Mouse (Mus musculus): ENCODE data around the gene Tcfl5. TPM values are rescaled to one million over a fixed set of nuclear protein-coding genes. Genes with fewer than 3 reads are reported as not detected.

Tcfl5 gene
- polyA plus RNA-seq, 1 experiment from 2014 or later, result 0.28 TPM

GRCm38 (mm10) chr2:180641576-180642554 is 643 bp downstream of the Tcfl5 start:
- H3K36me3 ChIP-seq (ENCODE audit: control insufficient read depth, insufficient read depth, low read length), result no peaks in the 10 kb centered on the region
- H3K4me3 ChIP-seq (ENCODE audit: low read depth, low read length), result peak overlapping the region; percentile 17
- WGBS, result 2% methylated on average over 97 of the region's 112 CpGs
- no peak overlapping the region for H3K27ac ChIP-seq (replicated peaks; ENCODE audit: low read depth, low read length)
- peak; percentile 36 for DNase-seq (ENCODE audit: low spot score)
- ATAC-seq (ENCODE audit: insufficient number of reproducible peaks, low FRiP score, low TSS enrichment, low read depth), result peak; percentile 67; the same call in 1 of the 2 replicates
- H3K27me3 ChIP-seq (ENCODE audit: control insufficient read depth, insufficient read depth, low read length), result peaks cover 34% of the 10 kb centered on the region
- no peak overlapping the region for H3K9ac ChIP-seq (ENCODE audit: low read length)
- H3K4me1 ChIP-seq (ENCODE audit: control insufficient read depth, insufficient read depth, low read length), result no peaks in the 10 kb centered on the region
- H3K4me2 ChIP-seq (ENCODE audit: low read depth, severe bottlenecking), result peak overlapping the region; percentile 33
- peaks cover 12% of the 10 kb centered on the region for H3K9me3 ChIP-seq (ENCODE audit: control insufficient read depth, low read length)

DNA sequence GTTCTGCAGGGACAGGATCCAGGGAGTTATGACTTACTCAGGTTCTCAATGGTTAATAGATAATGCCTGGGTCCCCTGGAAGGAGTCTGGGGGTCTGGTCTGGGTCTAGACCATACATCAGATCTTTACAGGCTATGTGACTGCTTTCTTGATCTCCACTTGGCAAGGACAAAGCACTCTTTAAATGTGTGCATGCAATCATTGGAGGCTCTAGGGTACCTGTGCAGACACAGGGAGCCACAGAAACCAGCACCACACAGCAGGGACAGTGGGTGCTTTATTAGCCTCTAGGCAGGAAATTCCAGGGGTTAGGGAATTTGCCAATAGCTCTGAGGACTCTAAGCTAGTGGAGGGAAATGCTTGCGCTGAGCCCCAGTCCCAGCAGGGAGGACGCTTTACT is 30.6 kb downstream of the Tcfl5 start:
- no peak for ATAC-seq (ENCODE audit: insufficient number of reproducible peaks, low FRiP score, low TSS enrichment, low read depth)
- Histone ChIP-seq H3K4me2 (ENCODE audit: low read depth, severe bottlenecking) (no peak overlapping the region), H3K27ac (replicated peaks; ENCODE audit: low read depth, low read length) (peak overlapping the region; percentile 47; the same call in 1 of the 2 replicates)

GRCm38 (mm10) chr2:180610283-180610682 is 32.2 kb downstream of the Tcfl5 start:
- no peaks in the 10 kb centered on the region for H3K4me1 ChIP-seq (ENCODE audit: control insufficient read depth, insufficient read depth, low read length)
- WGBS, result 71% methylated on average over 4 of the region's 4 CpGs
- H3K9me3 ChIP-seq (ENCODE audit: control insufficient read depth, low read length), result no peaks in the 10 kb centered on the region
- ATAC-seq (ENCODE audit: insufficient number of reproducible peaks, low FRiP score, low TSS enrichment, low read depth), result no peak
- no peaks in the 10 kb centered on the region for H3K27me3 ChIP-seq (ENCODE audit: control insufficient read depth, insufficient read depth, low read length)
- no peaks in the 10 kb centered on the region for H3K36me3 ChIP-seq (ENCODE audit: control insufficient read depth, insufficient read depth, low read length)
- no peak overlapping the region for H3K9ac ChIP-seq (ENCODE audit: low read length)
- no peak overlapping the region for H3K27ac ChIP-seq (replicated peaks; ENCODE audit: low read depth, low read length)
- DNase-seq (ENCODE audit: low spot score), result no peak
- no peak overlapping the region for H3K4me3 ChIP-seq (ENCODE audit: low read depth, low read length)
- no peak overlapping the region for H3K4me2 ChIP-seq (ENCODE audit: low read depth, severe bottlenecking)

More for the DNA sequence above, 30.6 kb downstream of the Tcfl5 start:
- 62% methylated on average over 2 of the region's 2 CpGs for WGBS
- H3K4me3 ChIP-seq (ENCODE audit: low read depth, low read length), result no peak overlapping the region
- no peaks in the 10 kb centered on the region for H3K4me1 ChIP-seq (ENCODE audit: control insufficient read depth, insufficient read depth, low read length)
- no peaks in the 10 kb centered on the region for H3K9me3 ChIP-seq (ENCODE audit: control insufficient read depth, low read length)
- no peak overlapping the region for H3K9ac ChIP-seq (ENCODE audit: low read length)
- H3K36me3 ChIP-seq (ENCODE audit: control insufficient read depth, insufficient read depth, low read length), result no peaks in the 10 kb centered on the region
- no peaks in the 10 kb centered on the region for H3K27me3 ChIP-seq (ENCODE audit: control insufficient read depth, insufficient read depth, low read length)
- no peak for DNase-seq (ENCODE audit: low spot score)

DNA sequence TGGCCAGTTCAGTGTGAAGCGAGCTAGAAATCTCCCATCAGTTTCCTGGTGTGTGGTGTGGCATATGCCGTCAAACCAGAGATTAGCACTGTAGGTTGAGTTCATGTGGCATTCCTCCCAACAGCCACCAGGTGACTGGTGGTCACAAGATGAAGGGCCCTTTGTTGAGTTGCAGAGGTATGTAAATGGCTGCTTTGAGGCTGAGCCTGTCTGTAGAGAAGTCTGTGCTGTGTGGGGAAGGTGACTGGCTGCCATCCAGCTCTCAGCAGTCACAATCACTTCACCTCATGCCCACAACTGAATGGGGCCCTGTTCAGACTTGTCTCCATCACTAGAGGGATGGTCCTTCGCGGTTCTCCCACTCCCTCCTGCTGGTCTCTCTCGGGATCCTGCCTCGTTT is 37.7 kb downstream of the Tcfl5 start:
- no peaks in the 10 kb centered on the region for H3K36me3 ChIP-seq (ENCODE audit: control insufficient read depth, insufficient read depth, low read length)
- WGBS, result 54% methylated on average over 6 of the region's 6 CpGs
- no peak overlapping the region for H3K4me3 ChIP-seq (ENCODE audit: low read depth, low read length)
- peaks cover 8% of the 10 kb centered on the region for H3K4me1 ChIP-seq (ENCODE audit: control insufficient read depth, insufficient read depth, low read length)
- DNase-seq (ENCODE audit: low spot score) (no peak), ATAC-seq (ENCODE audit: insufficient number of reproducible peaks, low FRiP score, low TSS enrichment, low read depth) (0 out of 2 replicates have a peak, but pooled peaks have one; percentile 28)
- H3K27me3 ChIP-seq (ENCODE audit: control insufficient read depth, insufficient read depth, low read length), result 0 out of 2 replicates have a peak, but pooled peaks cover under 1% of the 10 kb centered on the region
- no peak overlapping the region for H3K27ac ChIP-seq (replicated peaks; ENCODE audit: low read depth, low read length)
- no peak overlapping the region for H3K4me2 ChIP-seq (ENCODE audit: low read depth, severe bottlenecking)
- no peaks in the 10 kb centered on the region for H3K9me3 ChIP-seq (ENCODE audit: control insufficient read depth, low read length)
- no peak overlapping the region for H3K9ac ChIP-seq (ENCODE audit: low read length)

GRCm38 (mm10) chr2:180600569-180601021 is 41.9 kb downstream of the Tcfl5 start:
- ATAC-seq (ENCODE audit: insufficient number of reproducible peaks, low FRiP score, low TSS enrichment, low read depth), result no peak
- no peak for DNase-seq (ENCODE audit: low spot score)
- Histone ChIP-seq H3K27ac (replicated peaks; ENCODE audit: low read depth, low read length) (0 out of 2 replicates have a peak overlapping the region, but pooled peaks have one; percentile 8), H3K9me3 (ENCODE audit: control insufficient read depth, low read length) (no peaks in the 10 kb centered on the region), H3K27me3 (ENCODE audit: control insufficient read depth, insufficient read depth, low read length) (peaks cover 10% of the 10 kb centered on the region; the same call in 1 of the 2 replicates), H3K4me3 (ENCODE audit: low read depth, low read length) (0 out of 2 replicates have a peak overlapping the region, but pooled peaks have one; percentile 3), H3K4me2 (ENCODE audit: low read depth, severe bottlenecking) (peak overlapping the region; percentile 58), H3K4me1 (ENCODE audit: control insufficient read depth, insufficient read depth, low read length) (peaks cover 15% of the 10 kb centered on the region), H3K9ac (ENCODE audit: low read length) (no peak overlapping the region), H3K36me3 (ENCODE audit: control insufficient read depth, insufficient read depth, low read length) (no peaks in the 10 kb centered on the region; the same call in none of the 2 replicates)
- 33% methylated on average over 9 of the region's 9 CpGs for WGBS

DNA sequence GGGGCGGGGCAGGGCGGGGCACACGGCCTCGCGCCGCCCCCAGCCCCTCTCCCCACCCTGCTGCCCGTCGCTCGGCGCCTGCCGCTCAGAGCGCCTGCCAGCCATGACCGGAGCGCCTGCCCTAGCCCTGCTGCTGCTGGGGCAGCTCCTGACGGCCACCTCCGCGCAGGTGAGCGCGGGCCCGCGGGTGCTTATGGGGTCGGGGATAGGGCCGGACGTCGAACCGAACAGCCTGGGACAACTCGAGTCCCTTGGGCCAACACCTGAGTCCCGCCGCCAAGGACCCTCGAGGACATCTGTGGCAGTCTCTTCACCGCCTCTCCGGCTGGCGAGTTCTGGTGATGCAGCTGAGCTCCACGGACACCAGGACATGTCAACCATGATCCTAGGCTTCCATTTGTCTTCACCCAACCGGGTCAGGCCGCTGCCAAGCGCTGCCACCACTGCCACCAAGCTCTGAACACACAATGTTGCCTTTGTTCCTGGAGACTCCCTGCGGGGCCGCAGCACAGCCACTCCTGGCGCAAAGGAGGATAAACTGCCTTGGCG is 44.3 kb downstream of the Tcfl5 start:
- Histone ChIP-seq H3K36me3 (ENCODE audit: control insufficient read depth, insufficient read depth, low read length) (peaks cover 5% of the 10 kb centered on the region), H3K4me3 (ENCODE audit: low read depth, low read length) (peak overlapping the region; percentile 39), H3K4me2 (ENCODE audit: low read depth, severe bottlenecking) (peak overlapping the region; percentile 58), H3K27ac (replicated peaks; ENCODE audit: low read depth, low read length) (peak overlapping the region; percentile 30; the same call in 1 of the 2 replicates), H3K4me1 (ENCODE audit: control insufficient read depth, insufficient read depth, low read length) (peaks cover 15% of the 10 kb centered on the region), H3K27me3 (ENCODE audit: control insufficient read depth, insufficient read depth, low read length) (peaks cover 10% of the 10 kb centered on the region; the same call in 1 of the 2 replicates), H3K9ac (ENCODE audit: low read length) (peak overlapping the region; percentile 59), H3K9me3 (ENCODE audit: control insufficient read depth, low read length) (no peaks in the 10 kb centered on the region)
- DNase-seq (ENCODE audit: low spot score) (peak; percentile 53), ATAC-seq (ENCODE audit: insufficient number of reproducible peaks, low FRiP score, low TSS enrichment, low read depth) (peak; percentile 49; the same call in 1 of the 2 replicates)
- 1% methylated on average over 39 of the region's 41 CpGs for WGBS

GRCm38 (mm10) chr2:180597490-180597889 is 45.0 kb downstream of the Tcfl5 start, which contains the start of gene Col9a3:
Gene Col9a3, plus strand, starts transcription at chr2:180597790.
- 45% methylated on average over 4 of the region's 4 CpGs for WGBS
- H3K27me3 ChIP-seq (ENCODE audit: control insufficient read depth, insufficient read depth, low read length), result peaks cover 10% of the 10 kb centered on the region; the same call in 1 of the 2 replicates
- peaks cover 5% of the 10 kb centered on the region for H3K36me3 ChIP-seq (ENCODE audit: control insufficient read depth, insufficient read depth, low read length)

More at GRCm38 (mm10) chr2:180597490-180597889, 45.0 kb downstream of the Tcfl5 start, which contains the start of gene Col9a3:
- DNase-seq (ENCODE audit: low spot score) (no peak), ATAC-seq (ENCODE audit: insufficient number of reproducible peaks, low FRiP score, low TSS enrichment, low read depth) (no peak)
- Histone ChIP-seq H3K4me2 (ENCODE audit: low read depth, severe bottlenecking) (peak within 1 kb of the TSS; percentile 58), H3K4me3 (ENCODE audit: low read depth, low read length) (peak within 1 kb of the TSS; percentile 39), H3K9ac (ENCODE audit: low read length) (peak within 1 kb of the TSS; percentile 59), H3K4me1 (ENCODE audit: control insufficient read depth, insufficient read depth, low read length) (peaks cover 15% of the 10 kb centered on the region), H3K9me3 (ENCODE audit: control insufficient read depth, low read length) (no peaks in the 10 kb centered on the region), H3K27ac (replicated peaks; ENCODE audit: low read depth, low read length) (peak within 1 kb of the TSS; percentile 30; the same call in 1 of the 2 replicates)

Measured in limb, embryonic 11.5 days (tissue).